Mouse (Mus musculus) E14TG2a.4 (cell line): ENCODE results near the gene Pik3r2.
A peak's percentile ranks its signal among the peaks of the same experiment; 100 is the strongest.

Source experiments
- H3K27me3 ChIP-seq: 2 replicates; pipeline ENCODE4 v1.6.1; 2014; ENCODE audit warnings: low read length, control low read depth; ENCODE audit not compliant: insufficient read depth
- H3K36me3 ChIP-seq: 2 replicates; pipeline ENCODE4 v1.6.1; 2014; ENCODE audit warnings: low read length, control low read depth; ENCODE audit not compliant: insufficient read depth
- H3K4me1 ChIP-seq: replicated peaks from 2 replicates; pipeline ENCODE4 v1.6.1; 2014; ENCODE audit warnings: low read depth, low read length, control low read depth
- H3K4me3 ChIP-seq: replicated peaks from 2 replicates; pipeline ENCODE4 v1.5.1; 2014; ENCODE audit warnings: mild to moderate bottlenecking, low read length
- H3K9me3 ChIP-seq: 2 replicates; pipeline ENCODE4 v1.6.1; 2014; ENCODE audit warnings: low read length, control low read depth
- CTCF ChIP-seq: conservative IDR thresholded peaks from 2 replicates; pipeline ENCODE4 v1.5.1; 2014; ENCODE audit warnings: low read length
- NANOG ChIP-seq: IDR thresholded peaks from 2 replicates; pipeline ENCODE4 v1.6.1; 2014; ENCODE audit warnings: borderline replicate concordance, low read length, mixed read lengths
- POU5F1 ChIP-seq: IDR thresholded peaks from 2 replicates; pipeline ENCODE4 v1.6.1; 2014; ENCODE audit warnings: low read length, borderline replicate concordance

The Pik3r2 gene

DNA sequence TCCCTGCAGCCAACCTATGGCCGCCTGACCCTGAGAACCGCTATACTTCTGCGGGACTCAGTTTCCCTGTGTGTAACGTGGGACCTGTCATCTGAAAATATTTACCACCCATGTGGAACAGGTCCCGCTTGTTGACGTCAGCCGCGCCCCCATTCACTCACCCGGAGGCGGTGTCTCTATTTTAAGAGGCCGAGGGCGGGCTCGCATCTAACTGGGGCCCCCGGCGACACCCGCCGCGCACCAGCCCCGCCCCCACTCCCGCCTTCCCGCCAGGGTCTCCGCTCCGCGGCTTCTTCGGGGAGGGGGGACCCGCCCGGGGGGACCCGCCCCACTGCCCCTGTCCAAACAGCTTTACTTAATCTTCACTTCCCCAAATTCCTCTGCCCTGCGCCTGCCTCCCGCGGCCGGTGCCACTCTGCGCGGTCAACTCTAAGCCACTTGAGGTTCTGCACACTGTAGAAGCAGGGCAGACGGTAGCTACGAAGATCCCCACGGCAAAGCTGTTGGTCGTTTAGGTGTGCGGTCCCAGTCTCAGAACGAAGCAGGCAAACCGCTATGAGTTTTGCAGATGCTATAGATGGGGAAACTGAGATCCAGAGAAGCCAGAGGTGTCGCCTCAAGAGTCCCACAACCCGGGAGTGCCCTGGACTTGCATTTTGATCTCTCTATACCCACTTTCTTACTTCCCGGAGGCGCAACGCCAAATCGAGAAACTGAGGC, 27.4 kb upstream of the Pik3r2 start:
- peaks cover 53% of the 10 kb centered on the region for H3K27me3 ChIP-seq
- H3K36me3 ChIP-seq, result no peaks in the 10 kb centered on the region
- TF ChIP-seq NANOG, result no peak
- TF ChIP-seq POU5F1, result no peak
- no peak for TF ChIP-seq CTCF
- H3K4me3 ChIP-seq, result peak overlapping the region; percentile 79
- H3K9me3 ChIP-seq, result no peaks in the 10 kb centered on the region
- peaks cover 57% of the 10 kb centered on the region for H3K4me1 ChIP-seq

DNA sequence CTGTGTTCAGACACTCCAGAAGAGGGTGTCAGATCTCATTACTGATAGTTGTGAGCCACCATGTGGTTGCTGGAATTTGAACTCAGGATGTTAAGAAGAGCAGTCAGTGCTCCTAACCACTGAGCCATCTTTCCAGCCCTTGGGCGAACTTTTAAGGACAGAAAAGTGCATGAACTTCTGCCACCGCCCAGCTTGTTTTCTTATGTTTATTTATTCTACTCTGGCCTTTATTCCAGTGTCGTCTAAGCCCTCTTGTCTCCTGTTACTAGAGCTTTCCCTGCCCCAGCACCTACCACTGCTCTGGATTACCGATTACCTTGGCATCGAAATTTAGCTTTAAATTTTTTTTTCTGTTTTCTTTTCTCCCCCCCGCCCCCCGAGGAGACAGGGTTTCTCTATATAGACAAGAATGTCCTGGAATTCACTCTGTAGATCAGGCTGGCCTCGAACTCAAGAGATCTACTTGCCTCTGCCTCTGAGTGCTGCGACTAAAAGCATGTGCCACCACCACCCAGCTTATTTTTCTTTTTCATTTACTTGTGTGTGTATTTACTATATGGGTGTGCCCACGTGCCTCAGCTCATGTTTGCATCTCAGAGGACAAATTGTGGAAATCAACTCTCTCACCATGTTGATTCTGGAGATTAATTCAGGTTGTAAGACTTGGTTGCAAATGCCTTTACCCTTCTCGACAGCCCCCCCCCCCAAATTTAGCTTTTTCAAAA, 26.4 kb upstream of the Pik3r2 start:
- Histone ChIP-seq H3K36me3 (no peaks in the 10 kb centered on the region), H3K4me3 (peak overlapping the region; percentile 79; the same call in 1 of the 2 replicates), H3K27me3 (peaks cover 59% of the 10 kb centered on the region), H3K4me1 (peaks cover 66% of the 10 kb centered on the region), H3K9me3 (no peaks in the 10 kb centered on the region)
- no peak for TF ChIP-seq POU5F1
- TF ChIP-seq NANOG, result no peak
- no peak for TF ChIP-seq CTCF

DNA sequence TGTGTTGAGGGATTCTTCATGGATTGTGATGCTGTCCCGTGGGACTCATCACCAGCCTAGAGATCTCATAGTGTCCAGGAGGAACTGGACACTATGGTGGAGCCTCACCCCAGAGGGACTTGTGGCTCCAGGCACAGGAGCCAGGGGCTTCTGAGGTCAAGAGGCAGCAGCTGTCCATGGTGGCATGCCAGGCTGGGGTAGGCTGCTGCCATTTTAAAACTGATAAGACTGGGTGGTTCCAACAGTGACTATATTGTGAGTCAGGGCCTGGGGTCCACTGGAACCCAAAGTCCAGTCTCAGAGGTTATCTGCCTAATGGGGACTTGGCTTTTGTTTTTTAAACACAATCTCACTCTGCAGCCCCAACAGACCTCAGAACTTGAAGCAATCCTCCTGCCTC, 25.3 kb upstream of the Pik3r2 start:
- no peak for TF ChIP-seq CTCF
- no peak for TF ChIP-seq NANOG
- TF ChIP-seq POU5F1, result no peak

DNA sequence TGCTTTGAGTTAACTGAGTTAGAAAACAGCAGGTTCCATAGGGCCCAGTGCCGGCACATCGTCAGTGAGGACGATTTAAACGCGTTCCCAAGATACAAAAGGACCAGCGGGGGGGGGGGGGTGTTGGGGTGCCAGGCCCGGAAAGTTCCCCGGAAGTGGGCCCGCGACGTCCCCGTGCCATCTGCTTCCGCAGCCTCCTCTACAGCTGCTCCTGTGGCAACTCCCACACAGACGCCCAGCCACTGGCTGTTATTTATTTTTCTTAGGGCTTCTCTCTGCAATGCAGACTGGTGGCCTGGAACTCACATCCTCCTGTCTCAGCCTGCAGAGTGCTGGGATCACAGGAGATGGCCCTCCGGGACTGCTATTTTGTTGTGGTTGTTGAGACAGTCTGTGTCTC, 24.6 kb upstream of the Pik3r2 start:
- TF ChIP-seq NANOG (no peak), CTCF (no peak), POU5F1 (no peak)
- Histone ChIP-seq H3K4me3 (no peak overlapping the region), H3K9me3 (no peaks in the 10 kb centered on the region), H3K27me3 (peaks cover 54% of the 10 kb centered on the region), H3K4me1 (peaks cover 73% of the 10 kb centered on the region), H3K36me3 (no peaks in the 10 kb centered on the region)

More for the DNA sequence above, 25.3 kb upstream of the Pik3r2 start:
- H3K9me3 ChIP-seq, result no peaks in the 10 kb centered on the region
- H3K4me1 ChIP-seq, result peaks cover 70% of the 10 kb centered on the region
- peaks cover 56% of the 10 kb centered on the region for H3K27me3 ChIP-seq
- H3K4me3 ChIP-seq, result no peak overlapping the region
- H3K36me3 ChIP-seq, result no peaks in the 10 kb centered on the region

DNA sequence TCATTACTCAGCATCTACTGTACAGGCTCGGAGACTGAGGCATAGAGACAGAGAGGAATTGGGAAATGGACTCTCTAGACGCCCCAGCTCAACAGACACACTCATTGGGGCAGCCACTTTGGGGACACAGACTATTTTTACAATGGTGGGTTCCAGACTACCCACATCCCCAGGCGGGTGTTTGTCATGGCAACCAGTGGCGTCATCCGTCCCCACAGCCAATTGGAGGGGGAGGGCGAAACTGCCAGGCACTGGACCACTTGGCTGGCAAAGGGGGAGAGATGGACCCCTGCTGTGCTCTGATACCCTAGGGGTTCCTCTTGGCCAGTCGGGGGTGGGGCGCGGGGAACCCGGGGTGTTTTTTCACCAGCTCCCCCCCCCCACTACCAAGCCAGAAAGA, 24.1 kb upstream of the Pik3r2 start:
- H3K9me3 ChIP-seq, result no peaks in the 10 kb centered on the region
- H3K36me3 ChIP-seq, result no peaks in the 10 kb centered on the region
- no peak overlapping the region for H3K4me3 ChIP-seq
- H3K27me3 ChIP-seq, result peaks cover 54% of the 10 kb centered on the region
- TF ChIP-seq CTCF, result no peak
- H3K4me1 ChIP-seq, result peaks cover 76% of the 10 kb centered on the region

DNA sequence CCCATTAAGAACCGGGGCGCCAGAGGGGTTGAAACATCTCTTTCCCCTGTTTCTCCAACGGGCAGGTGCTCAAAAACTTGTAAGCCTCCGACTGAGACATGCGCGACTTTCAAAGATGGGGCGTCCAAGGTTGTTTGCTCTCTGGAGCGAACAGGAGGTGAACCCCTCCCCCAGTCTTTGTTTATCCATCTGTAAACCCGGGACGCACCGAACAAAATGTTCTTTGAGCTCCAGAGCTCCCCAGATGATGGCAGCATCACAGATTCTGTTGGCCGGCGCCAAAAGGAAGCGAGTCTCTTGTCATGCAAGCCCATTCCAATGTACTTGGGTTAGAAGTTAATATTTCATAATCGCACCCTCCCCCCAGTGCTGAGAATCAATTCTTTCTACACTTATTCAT, 21.8 kb upstream of the Pik3r2 start:
- H3K4me3 ChIP-seq, result peak overlapping the region; percentile 86
- H3K4me1 ChIP-seq, result peaks cover 65% of the 10 kb centered on the region
- peaks cover 53% of the 10 kb centered on the region for H3K27me3 ChIP-seq
- no peaks in the 10 kb centered on the region for H3K9me3 ChIP-seq
- TF ChIP-seq CTCF (no peak), NANOG (no peak), POU5F1 (no peak)
- no peaks in the 10 kb centered on the region for H3K36me3 ChIP-seq

DNA sequence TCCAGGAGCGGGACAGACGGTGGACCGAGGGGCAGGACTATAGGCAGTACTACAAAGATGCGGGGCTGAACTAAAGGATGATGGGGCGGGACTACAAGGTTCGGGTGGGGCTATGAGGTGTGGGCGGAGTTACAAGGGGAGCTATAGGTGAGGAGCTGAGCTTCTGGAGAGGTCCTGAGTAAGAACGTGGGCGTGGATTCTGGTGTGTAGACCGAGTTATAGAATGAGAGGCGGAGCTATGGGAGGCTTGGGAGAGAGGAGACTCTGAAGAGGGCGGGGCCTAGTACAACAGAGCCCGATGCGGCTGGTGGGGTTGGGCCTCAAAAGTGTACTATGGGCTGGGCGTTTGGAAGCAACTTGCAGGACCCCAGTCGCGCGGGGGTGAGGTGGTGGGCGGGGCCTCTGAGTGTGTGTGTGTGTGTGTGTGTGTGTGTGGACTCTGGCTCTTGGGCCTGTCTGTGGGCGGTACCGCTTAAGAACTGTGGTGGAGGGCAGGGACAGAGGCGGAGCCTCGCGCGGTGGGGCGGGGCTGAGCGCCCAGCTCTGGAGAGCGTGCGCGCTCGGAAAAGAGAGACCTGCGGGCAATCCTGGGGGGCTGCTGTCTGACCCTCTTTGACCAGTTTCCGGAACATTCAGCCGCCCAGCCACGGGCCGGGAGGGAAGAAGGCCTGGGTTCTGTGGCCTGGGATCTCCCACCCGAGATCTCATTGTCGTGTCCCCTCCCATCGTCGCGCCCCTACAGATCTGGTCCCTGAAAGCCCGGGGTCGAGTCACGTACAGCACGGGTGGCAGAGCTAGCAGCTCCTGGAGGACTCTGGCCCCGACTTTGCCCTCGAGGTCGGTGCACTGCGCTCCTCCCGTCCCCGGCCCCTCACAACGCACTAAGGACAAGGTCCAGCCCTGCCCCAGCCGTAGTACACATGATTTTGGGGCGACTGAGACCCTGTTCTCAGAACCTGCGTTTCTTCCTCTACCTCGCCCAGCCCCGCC, 20.9 kb upstream of the Pik3r2 start:
- TF ChIP-seq POU5F1 (no peak), NANOG (no peak), CTCF (no peak)
- Histone ChIP-seq H3K27me3 (peaks cover 53% of the 10 kb centered on the region), H3K4me1 (peaks cover 61% of the 10 kb centered on the region), H3K9me3 (no peaks in the 10 kb centered on the region), H3K36me3 (no peaks in the 10 kb centered on the region), H3K4me3 (peak overlapping the region; percentile 86)

DNA sequence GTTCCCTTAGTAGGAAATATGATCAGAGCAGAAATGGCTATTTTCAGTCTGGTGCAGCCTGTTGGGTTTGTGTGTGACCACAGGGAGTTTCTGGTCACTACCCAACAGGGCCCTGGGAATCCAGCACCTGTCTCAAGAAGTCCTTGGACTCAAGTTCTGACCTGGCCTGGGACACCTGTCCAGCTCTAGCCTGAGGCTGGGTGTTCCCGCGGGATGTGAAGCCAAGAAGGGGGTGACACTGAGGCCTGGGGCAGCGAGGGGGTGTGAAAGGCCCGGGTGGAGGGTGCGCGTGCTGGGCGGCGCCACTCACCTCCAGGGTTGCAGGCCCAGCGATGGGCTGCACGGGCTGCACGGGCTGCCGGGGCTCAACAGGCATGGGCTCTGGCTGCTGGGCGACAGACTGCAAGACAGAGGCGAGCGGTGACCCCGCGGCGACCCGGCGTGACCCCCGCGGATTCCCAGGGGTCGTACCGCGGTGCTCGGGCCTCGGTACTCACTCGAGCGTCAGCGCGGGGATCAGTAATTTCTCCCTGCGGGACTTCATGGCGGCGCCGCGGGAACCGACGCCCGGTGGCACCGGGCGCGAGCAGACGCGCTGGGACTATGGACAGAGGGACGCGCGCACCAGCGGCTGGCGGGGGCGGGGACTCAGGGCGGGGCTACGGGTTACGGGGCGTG, 20.0 kb upstream of the Pik3r2 start:
- H3K4me3 ChIP-seq, result peak overlapping the region; percentile 86
- H3K27me3 ChIP-seq, result peaks cover 53% of the 10 kb centered on the region
- peaks cover 58% of the 10 kb centered on the region for H3K4me1 ChIP-seq
- no peaks in the 10 kb centered on the region for H3K9me3 ChIP-seq
- no peak for TF ChIP-seq POU5F1
- H3K36me3 ChIP-seq, result no peaks in the 10 kb centered on the region
